Mouse (Mus musculus): ENCODE measurements around the gene Fbh1. TPM values are rescaled to one million over a fixed set of nuclear protein-coding genes. Genes with fewer than 3 reads are reported as not detected.

The Fbh1 gene
- total and polyA plus RNA-seq, 2 experiments from 2014 or later, result 85.1 to 85.7 TPM

- Histone ChIP-seq H3K27me3 (ENCODE audit: insufficient read depth, low read length) (no peaks in the 10 kb centered on the region), H3K4me3 (ENCODE audit: low read length) (no peak overlapping the region), H3K4me2 (ENCODE audit: low read depth, low read length) (no peak overlapping the region), H3K9me3 (ENCODE audit: low read length) (no peaks in the 10 kb centered on the region), H3K27ac (no peak overlapping the region), H3K4me1 (ENCODE audit: insufficient read depth, low read length) (no peaks in the 10 kb centered on the region), H3K36me3 (ENCODE audit: insufficient read depth, low read length) (peaks cover 71% of the 10 kb centered on the region), H3K9ac (replicated peaks; ENCODE audit: low read length) (no peak overlapping the region)
- no peak for TF ChIP-seq CTCF (IDR thresholded peaks at IDR 0.05; ENCODE audit: low read depth)
- DNase-seq (ENCODE audit: low spot score) (peak; percentile 69), ATAC-seq (peak; percentile 82)
- 43% methylated on average over 4 of the region's 4 CpGs for WGBS
Observed at GRCm38 (mm10) chr2:11765694-11766093, 11.7 kb downstream of the Fbh1 start.

GRCm38 (mm10) chr2:11762541-11762940 is 14.8 kb downstream of the Fbh1 start:
- TF ChIP-seq CTCF (IDR thresholded peaks at IDR 0.05; ENCODE audit: low read depth), result no peak
- WGBS, result 94% methylated on average over 4 of the region's 4 CpGs

GRCm38 (mm10) chr2:11739516-11740051 is 37.8 kb downstream of the Fbh1 start:
- DNase-seq (ENCODE audit: low spot score), result no peak
- H3K4me1 ChIP-seq (ENCODE audit: insufficient read depth, low read length), result no peaks in the 10 kb centered on the region
- H3K27me3 ChIP-seq (ENCODE audit: insufficient read depth, low read length), result no peaks in the 10 kb centered on the region
- H3K9me3 ChIP-seq (ENCODE audit: low read length), result no peaks in the 10 kb centered on the region
- 94% methylated on average over 4 of the region's 4 CpGs for WGBS
- H3K4me2 ChIP-seq (ENCODE audit: low read depth, low read length), result no peak overlapping the region
- no peak for ATAC-seq
- no peak overlapping the region for H3K9ac ChIP-seq (replicated peaks; ENCODE audit: low read length)
- no peak for TF ChIP-seq CTCF (IDR thresholded peaks at IDR 0.05; ENCODE audit: low read depth)
- no peak overlapping the region for H3K27ac ChIP-seq
- H3K4me3 ChIP-seq (ENCODE audit: low read length), result no peak overlapping the region
- peaks cover 40% of the 10 kb centered on the region for H3K36me3 ChIP-seq (ENCODE audit: insufficient read depth, low read length)

More at GRCm38 (mm10) chr2:11762541-11762940, 14.8 kb downstream of the Fbh1 start:
- Histone ChIP-seq H3K9me3 (ENCODE audit: low read length) (no peaks in the 10 kb centered on the region), H3K36me3 (ENCODE audit: insufficient read depth, low read length) (peaks cover 86% of the 10 kb centered on the region), H3K4me3 (ENCODE audit: low read length) (no peak overlapping the region), H3K27me3 (ENCODE audit: insufficient read depth, low read length) (no peaks in the 10 kb centered on the region), H3K27ac (no peak overlapping the region), H3K9ac (replicated peaks; ENCODE audit: low read length) (no peak overlapping the region), H3K4me1 (ENCODE audit: insufficient read depth, low read length) (no peaks in the 10 kb centered on the region), H3K4me2 (ENCODE audit: low read depth, low read length) (no peak overlapping the region)
- DNase-seq (ENCODE audit: low spot score), result no peak
- ATAC-seq, result no peak

- Histone ChIP-seq H3K27ac (no peak overlapping the region), H3K4me1 (ENCODE audit: insufficient read depth, low read length) (no peaks in the 10 kb centered on the region), H3K4me3 (ENCODE audit: low read length) (no peak overlapping the region), H3K9ac (replicated peaks; ENCODE audit: low read length) (no peak overlapping the region), H3K27me3 (ENCODE audit: insufficient read depth, low read length) (no peaks in the 10 kb centered on the region), H3K36me3 (ENCODE audit: insufficient read depth, low read length) (peaks cover 40% of the 10 kb centered on the region), H3K4me2 (ENCODE audit: low read depth, low read length) (no peak overlapping the region), H3K9me3 (ENCODE audit: low read length) (no peaks in the 10 kb centered on the region)
- TF ChIP-seq CTCF (IDR thresholded peaks at IDR 0.05; ENCODE audit: low read depth), result no peak
- 87% methylated on average over 3 of the region's 3 CpGs for WGBS
- DNase-seq (ENCODE audit: low spot score) (no peak), ATAC-seq (0 out of 2 replicates have a peak, but pooled peaks have one; percentile 41)
Observed at GRCm38 (mm10) chr2:11738794-11739193, 38.6 kb downstream of the Fbh1 start.

- Histone ChIP-seq H3K9ac (replicated peaks; ENCODE audit: low read length) (no peak overlapping the region), H3K9me3 (ENCODE audit: low read length) (no peaks in the 10 kb centered on the region), H3K27me3 (ENCODE audit: insufficient read depth, low read length) (no peaks in the 10 kb centered on the region), H3K36me3 (ENCODE audit: insufficient read depth, low read length) (peaks cover 13% of the 10 kb centered on the region), H3K4me1 (ENCODE audit: insufficient read depth, low read length) (no peaks in the 10 kb centered on the region), H3K27ac (no peak overlapping the region), H3K4me3 (ENCODE audit: low read length) (no peak overlapping the region), H3K4me2 (ENCODE audit: low read depth, low read length) (no peak overlapping the region)
- DNase-seq (ENCODE audit: low spot score), result no peak
- 84% methylated on average over 6 of the region's 6 CpGs for WGBS
- no peak for TF ChIP-seq CTCF (IDR thresholded peaks at IDR 0.05; ENCODE audit: low read depth)
- no peak for ATAC-seq
Observed at GRCm38 (mm10) chr2:11735853-11736252, 41.5 kb downstream of the Fbh1 start.

GRCm38 (mm10) chr2:11732978-11733377 is 44.4 kb downstream of the Fbh1 start:
- WGBS, result 47% methylated on average over 5 of the region's 5 CpGs
- no peak for TF ChIP-seq CTCF (IDR thresholded peaks at IDR 0.05; ENCODE audit: low read depth)
- Histone ChIP-seq H3K9me3 (ENCODE audit: low read length) (no peaks in the 10 kb centered on the region), H3K4me3 (ENCODE audit: low read length) (no peak overlapping the region), H3K27ac (no peak overlapping the region), H3K9ac (replicated peaks; ENCODE audit: low read length) (no peak overlapping the region), H3K27me3 (ENCODE audit: insufficient read depth, low read length) (no peaks in the 10 kb centered on the region), H3K4me2 (ENCODE audit: low read depth, low read length) (no peak overlapping the region), H3K36me3 (ENCODE audit: insufficient read depth, low read length) (no peaks in the 10 kb centered on the region; the same call in 1 of the 2 replicates), H3K4me1 (ENCODE audit: insufficient read depth, low read length) (no peaks in the 10 kb centered on the region)
- no peak for DNase-seq (ENCODE audit: low spot score)
- ATAC-seq, result peak; percentile 67; the same call in 1 of the 2 replicates

- DNase-seq (ENCODE audit: low spot score) (no peak), ATAC-seq (no peak)
- H3K27me3 ChIP-seq (ENCODE audit: insufficient read depth, low read length), result no peaks in the 10 kb centered on the region
- no peaks in the 10 kb centered on the region for H3K9me3 ChIP-seq (ENCODE audit: low read length)
- H3K4me1 ChIP-seq (ENCODE audit: insufficient read depth, low read length), result no peaks in the 10 kb centered on the region
- H3K9ac ChIP-seq (replicated peaks; ENCODE audit: low read length), result no peak overlapping the region
- no peak for TF ChIP-seq CTCF (IDR thresholded peaks at IDR 0.05; ENCODE audit: low read depth)
- WGBS, result 67% methylated on average over 3 of the region's 3 CpGs
- no peak overlapping the region for H3K4me2 ChIP-seq (ENCODE audit: low read depth, low read length)
- no peak overlapping the region for H3K4me3 ChIP-seq (ENCODE audit: low read length)
- H3K36me3 ChIP-seq (ENCODE audit: insufficient read depth, low read length), result no peaks in the 10 kb centered on the region
- H3K27ac ChIP-seq, result no peak overlapping the region
Observed at GRCm38 (mm10) chr2:11729091-11729490, 48.3 kb downstream of the Fbh1 start.
